Mouse (Mus musculus) stomach, postnatal 0 days (tissue): ENCODE data around the gene Bgn.

ENCODE experiments used
- CTCF ChIP-seq: IDR thresholded peaks from 2 replicates; pipeline ENCODE4 v1.5.1; 2016; ENCODE audit warnings: antibody characterized with exemption, low read depth, mild to moderate bottlenecking, moderate library complexity
- EP300 ChIP-seq: optimal IDR thresholded peaks from 2 replicates; pipeline ENCODE3; 2016; ENCODE audit warnings: antibody characterized with exemption

- TF ChIP-seq EP300 = no peak
- no peak for TF ChIP-seq CTCF
Measured at GRCm38 (mm10) chrX:73468330-73468729, 15.1 kb upstream of the Bgn start.
